Mouse (Mus musculus): ENCODE results near the gene Itprid2.

DNA sequence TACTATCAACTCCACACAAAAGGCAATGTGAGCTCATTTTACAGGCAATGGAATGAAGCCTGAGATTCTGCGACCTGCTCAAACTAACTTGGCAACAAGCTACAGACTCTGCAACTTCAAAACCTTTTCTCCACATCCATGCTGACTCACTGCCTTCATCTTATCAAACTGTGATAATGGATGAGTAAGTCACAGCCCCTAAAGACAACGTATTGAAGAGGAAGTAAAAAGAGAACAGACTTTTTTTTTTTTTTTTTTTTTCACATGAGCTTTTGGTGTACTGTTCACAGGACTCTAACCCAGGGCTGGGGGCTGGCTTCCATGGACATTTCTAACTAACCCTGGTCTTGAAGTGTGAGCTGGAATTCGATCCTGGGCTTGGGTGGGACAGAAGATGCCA is 24.3 kb upstream of the Itprid2 start:
- TF ChIP-seq CTCF (IDR thresholded peaks at IDR 0.05; ENCODE audit: low read depth, low read length) (no peak), TAL1 (conservative IDR thresholded peaks at IDR 0.05; ENCODE audit: low read depth, low read length) (no peak), POLR2AphosphoS5 (IDR thresholded peaks at IDR 0.05; ENCODE audit: insufficient replicate concordance, low read depth, low read length) (no peak), GATA2 (IDR thresholded peaks at IDR 0.05; ENCODE audit: borderline replicate concordance, low read depth, low read length) (no peak), GATA1 (IDR thresholded peaks at IDR 0.05; ENCODE audit: borderline replicate concordance, low read length) (no peak)
